Mouse (Mus musculus) intestine, postnatal 0 days (tissue): Measurements from ENCODE around the gene Tbc1d10a. TPM values are rescaled to one million over a fixed set of nuclear protein-coding genes. Genes with fewer than 3 reads are reported as not detected.
A peak's percentile ranks its signal among the peaks of the same experiment; 100 is the strongest.

ENCODE experiments used
- ATAC-seq: fragments of 200-750 bp; cut with Nextera tagmentation; 2 replicates; pipeline ENCODE4 v1.8.0; 2017; ENCODE audit warnings: mild to moderate bottlenecking, moderate TSS enrichment, moderate library complexity
- H3K27ac ChIP-seq: fragments of 300-500 bp; sonication (generic); 2 replicates; pipeline ENCODE4 v1.5.1; 2014; ENCODE audit warnings: mild to moderate bottlenecking, low read depth, low read length, moderate library complexity
- H3K27me3 ChIP-seq: fragments of 300-500 bp; sonication (generic); replicated peaks from 2 replicates; pipeline ENCODE4 v1.6.1; 2014; ENCODE audit warnings: low read length, mixed read lengths; ENCODE audit not compliant: control insufficient read depth, insufficient read depth
- H3K36me3 ChIP-seq: fragments of 300-500 bp; sonication (generic); 2 replicates; pipeline ENCODE4 v1.6.1; 2014; ENCODE audit warnings: mild to moderate bottlenecking, moderate library complexity; ENCODE audit not compliant: control insufficient read depth, insufficient read depth
- H3K4me1 ChIP-seq: fragments of 300-500 bp; sonication (generic); replicated peaks from 2 replicates; pipeline ENCODE4 v1.6.1; 2014; ENCODE audit warnings: antibody characterized with exemption, low read length, mixed read lengths; ENCODE audit not compliant: control insufficient read depth, insufficient read depth
- H3K4me2 ChIP-seq: fragments of 300-500 bp; sonication (generic); replicated peaks from 2 replicates; pipeline ENCODE4 v1.6.1; 2014; ENCODE audit warnings: low read depth, mild to moderate bottlenecking, moderate library complexity
- H3K4me3 ChIP-seq: fragments of 300-500 bp; sonication (generic); 2 replicates; pipeline ENCODE4 v1.5.1; 2014; ENCODE audit warnings: low read depth, low read length
- H3K9ac ChIP-seq: fragments of 300-500 bp; sonication (generic); 2 replicates; pipeline ENCODE4 v1.6.1; 2014; ENCODE audit warnings: mild to moderate bottlenecking, low read depth, low read length
- H3K9me3 ChIP-seq: fragments of 300-500 bp; sonication (generic); 2 replicates; pipeline ENCODE4 v1.6.1; 2016; ENCODE audit warnings: mixed run types; ENCODE audit not compliant: control insufficient read depth
- CTCF ChIP-seq: sonication (generic); IDR thresholded peaks from 2 replicates; pipeline ENCODE4 v1.5.1; 2016; ENCODE audit warnings: low read depth, mild to moderate bottlenecking, control low read depth, antibody characterized with exemption, moderate library complexity
- WGBS: fragments of 180-500 bp; shearing (Covaris S2); extraction: QIAGEN DNeasy Blood & Tissue Kit; methylation state at CpG from one replicate; pipeline ENCODE4 v1.1.7; 2014; 5-methylcytosine and 5-hydroxymethylcytosine counted together
- polyA plus RNA-seq: library from polyadenylated mRNA; unstranded; fragments of >200 nt; fragmentation: Nextera tagmentation; extraction: Ambion mirVana; gene quantifications from 2 replicates; pipeline ENCODE4 v1.2.1, GENCODE M21; 2015

Gene Tbc1d10a
- polyA plus RNA-seq, 1 experiment from 2014 or later: 37.2 TPM

DNA sequence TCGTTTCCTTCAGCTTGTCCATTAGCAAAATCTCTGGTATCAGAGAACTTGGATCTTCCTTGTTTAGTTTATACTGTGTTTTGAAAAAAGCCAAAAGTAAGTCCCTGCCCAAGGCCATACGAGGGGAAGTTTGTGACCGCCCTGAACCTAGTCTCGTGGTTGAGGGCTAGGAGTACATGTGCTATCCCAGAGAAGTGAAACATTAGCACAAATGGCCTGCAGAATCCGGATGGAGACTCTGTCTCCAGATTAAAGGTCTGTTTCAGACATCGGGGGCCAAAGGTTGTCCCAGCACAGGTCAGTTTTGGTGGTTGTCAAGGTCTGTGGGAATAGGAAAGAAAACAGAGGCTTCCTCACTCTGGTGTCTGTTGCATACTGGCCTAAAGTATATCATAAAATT is 2.6 kb downstream of the Tbc1d10a start:
- 53% methylated on average over 6 of the region's 6 CpGs for WGBS
- Histone ChIP-seq H3K27me3 (no peaks in the 10 kb centered on the region), H3K4me3 (no peak overlapping the region), H3K4me2 (peak overlapping the region; percentile 81; the same call in 1 of the 2 replicates), H3K36me3 (no peaks in the 10 kb centered on the region), H3K4me1 (peaks cover 12% of the 10 kb centered on the region; the same call in 1 of the 2 replicates), H3K9me3 (no peaks in the 10 kb centered on the region), H3K27ac (0 out of 2 replicates have a peak overlapping the region, but pooled peaks have one; percentile 9), H3K9ac (0 out of 2 replicates have a peak overlapping the region, but pooled peaks have one; percentile 93)
- no peak for TF ChIP-seq CTCF
- ATAC-seq: no peak

DNA sequence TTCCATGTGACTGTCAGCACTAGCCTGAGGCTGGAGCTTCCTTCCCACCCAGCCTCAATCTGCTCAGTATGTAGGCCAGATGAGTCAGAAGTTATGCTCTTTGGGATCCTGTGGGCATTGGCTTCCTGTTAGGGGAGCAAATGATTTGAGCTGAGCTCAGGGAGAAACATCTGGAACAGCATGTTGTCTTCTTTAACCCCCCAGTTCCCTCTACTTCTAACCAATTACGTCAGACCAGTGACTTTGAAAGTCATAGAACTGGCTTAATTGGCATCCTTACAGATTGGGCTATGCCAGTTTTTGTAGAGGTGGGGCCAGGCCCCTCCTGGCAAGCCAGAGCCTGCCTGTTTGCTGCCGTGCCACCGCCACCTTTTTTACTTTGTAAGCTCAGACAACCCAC is 4.1 kb downstream of the Tbc1d10a start:
- peak overlapping the region; percentile 38; the same call in 1 of the 2 replicates for H3K9ac ChIP-seq
- no peak overlapping the region for H3K27ac ChIP-seq
- no peak for TF ChIP-seq CTCF
- peaks cover 12% of the 10 kb centered on the region; the same call in 1 of the 2 replicates for H3K4me1 ChIP-seq
- no peaks in the 10 kb centered on the region for H3K9me3 ChIP-seq
- H3K27me3 ChIP-seq: no peaks in the 10 kb centered on the region
- ATAC-seq: no peak
- no peaks in the 10 kb centered on the region for H3K36me3 ChIP-seq
- H3K4me3 ChIP-seq: no peak overlapping the region
- H3K4me2 ChIP-seq: no peak overlapping the region
- WGBS: 76% methylated on average over 3 of the region's 3 CpGs

DNA sequence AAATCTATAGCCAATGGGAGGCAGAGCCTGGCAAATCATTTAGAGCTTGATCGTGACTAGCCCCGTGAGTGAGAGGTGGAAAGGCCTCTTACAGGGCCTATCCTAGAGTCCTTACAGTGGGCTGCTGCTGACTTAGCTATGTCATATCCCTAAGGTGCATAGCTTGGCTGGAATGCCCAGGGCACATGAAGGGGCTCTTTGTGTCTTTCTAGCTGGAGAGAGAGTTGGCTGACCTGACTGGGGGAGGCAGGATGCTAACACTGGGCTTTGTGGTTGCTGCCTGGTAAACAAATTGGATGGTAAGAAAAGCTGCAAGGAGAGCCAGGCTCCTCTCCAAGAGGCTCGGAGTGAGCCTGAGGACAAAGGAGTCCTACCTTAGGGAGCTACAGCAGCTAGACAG is 6.2 kb downstream of the Tbc1d10a start:
- WGBS: 76% methylated on average over 3 of the region's 3 CpGs
- TF ChIP-seq CTCF: no peak
- no peak overlapping the region for H3K9ac ChIP-seq
- no peak overlapping the region for H3K4me2 ChIP-seq
- H3K9me3 ChIP-seq: no peaks in the 10 kb centered on the region
- no peaks in the 10 kb centered on the region for H3K36me3 ChIP-seq
- no peak for ATAC-seq
- H3K27me3 ChIP-seq: no peaks in the 10 kb centered on the region
- peaks cover 12% of the 10 kb centered on the region; the same call in 1 of the 2 replicates for H3K4me1 ChIP-seq
- peak overlapping the region; percentile 54; the same call in 1 of the 2 replicates for H3K27ac ChIP-seq
- no peak overlapping the region for H3K4me3 ChIP-seq

DNA sequence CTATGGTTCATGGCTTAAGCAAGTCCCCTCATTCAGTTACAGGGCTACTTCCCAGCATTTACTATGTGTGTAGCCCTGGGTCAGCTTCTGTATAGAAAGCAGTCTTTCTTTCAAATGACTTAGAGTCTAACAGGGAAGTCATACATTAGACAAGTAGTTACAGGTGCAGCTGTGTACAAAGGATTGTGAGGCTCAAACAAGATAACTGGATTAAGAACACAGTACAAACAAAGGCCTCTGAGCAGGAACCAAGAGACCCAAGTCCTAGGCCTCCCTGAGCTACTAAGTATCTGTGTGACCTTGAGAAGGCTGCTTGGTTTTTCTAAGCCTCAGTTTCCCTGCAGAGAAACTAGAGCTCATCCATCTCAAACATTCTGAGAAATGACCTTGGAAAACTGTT is 6.8 kb downstream of the Tbc1d10a start:
- H3K9me3 ChIP-seq: no peaks in the 10 kb centered on the region
- H3K9ac ChIP-seq: no peak overlapping the region
- peaks cover 12% of the 10 kb centered on the region; the same call in 1 of the 2 replicates for H3K4me1 ChIP-seq
- no peak overlapping the region for H3K4me2 ChIP-seq
- no peaks in the 10 kb centered on the region for H3K36me3 ChIP-seq
- peak overlapping the region; percentile 54 for H3K27ac ChIP-seq
- no peak for TF ChIP-seq CTCF
- no peaks in the 10 kb centered on the region for H3K27me3 ChIP-seq
- H3K4me3 ChIP-seq: no peak overlapping the region
- no peak for ATAC-seq

DNA sequence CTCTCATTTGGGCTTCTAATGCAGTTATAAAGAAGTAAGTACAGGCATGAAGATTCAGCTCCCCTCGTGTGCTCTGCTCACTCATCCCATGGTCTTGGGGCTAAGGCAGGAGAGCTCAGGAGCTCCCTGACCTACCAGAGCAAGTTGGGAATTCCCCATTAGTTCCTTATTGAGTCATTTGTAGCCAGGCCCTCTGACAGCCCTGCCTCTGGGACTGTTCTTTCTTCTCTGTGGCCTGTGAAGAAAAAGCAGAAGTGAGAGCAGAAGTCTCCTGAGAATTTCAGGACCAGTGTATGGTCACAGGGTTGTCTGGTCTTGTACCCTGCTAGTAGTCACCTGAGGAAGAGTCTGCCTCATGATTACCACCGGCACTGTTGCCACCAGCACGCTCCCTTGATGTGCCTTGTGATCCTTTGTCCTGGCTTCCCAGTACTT is 9.0 kb downstream of the Tbc1d10a start:
- Histone ChIP-seq H3K9ac (no peak overlapping the region), H3K36me3 (no peaks in the 10 kb centered on the region), H3K4me3 (no peak overlapping the region), H3K27me3 (no peaks in the 10 kb centered on the region), H3K27ac (peak overlapping the region; percentile 75), H3K9me3 (no peaks in the 10 kb centered on the region), H3K4me1 (0 out of 2 replicates have a peak, but pooled peaks cover 7% of the 10 kb centered on the region), H3K4me2 (no peak overlapping the region)
- WGBS: 64% methylated on average over 3 of the region's 3 CpGs
- no peak for ATAC-seq
- TF ChIP-seq CTCF: no peak

DNA sequence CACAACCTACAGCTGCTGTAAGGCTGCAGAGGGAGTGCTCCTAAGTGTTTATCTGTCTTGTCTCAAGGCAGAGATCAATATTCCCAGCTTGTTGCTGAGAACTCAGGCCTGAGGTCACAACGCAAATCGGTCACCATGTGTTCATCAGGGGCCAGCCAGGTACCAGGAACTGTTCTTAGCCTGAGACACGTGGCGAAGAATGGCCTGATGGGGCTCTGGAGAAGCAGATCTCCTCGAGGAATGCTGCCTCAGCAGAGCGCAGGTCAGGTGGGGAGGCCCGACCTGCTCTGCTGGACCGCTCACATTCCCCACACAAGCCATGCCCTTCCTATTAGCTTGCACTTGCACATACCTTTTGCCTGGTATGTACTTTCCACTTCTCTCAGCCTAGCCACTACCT is 10.0 kb downstream of the Tbc1d10a start:
- peak overlapping the region; percentile 75; the same call in 1 of the 2 replicates for H3K27ac ChIP-seq
- H3K36me3 ChIP-seq: no peaks in the 10 kb centered on the region
- 0 out of 2 replicates have a peak, but pooled peaks cover 7% of the 10 kb centered on the region for H3K4me1 ChIP-seq
- peak; percentile 38 for TF ChIP-seq CTCF
- H3K9me3 ChIP-seq: no peaks in the 10 kb centered on the region
- no peak overlapping the region for H3K9ac ChIP-seq
- H3K4me2 ChIP-seq: no peak overlapping the region
- no peaks in the 10 kb centered on the region for H3K27me3 ChIP-seq
- WGBS: 44% methylated on average over 8 of the region's 8 CpGs
- peak; percentile 89 for ATAC-seq
- H3K4me3 ChIP-seq: no peak overlapping the region
